Mouse (Mus musculus) gastrocnemius, postnatal 10 days (tissue): ENCODE results near the gene Clstn3. TPM values are rescaled to one million over a fixed set of nuclear protein-coding genes. Genes with fewer than 3 reads are reported as not detected.
"Not testable (repeated sequence)": the region's sequence is repeated elsewhere in the genome, so short reads cannot be mapped to it uniquely, and the experiment has no call there.

Experiments
- DNase-seq: peaks from one replicate; pipeline ENCODE4 v3.0.0; 2021; ENCODE audit warnings: mixed read lengths
- long read RNA-seq, 2 experiments: library from polyadenylated mRNA; stranded (forward); transcript quantifications; one replicate each; pipeline ENCODE4 v2.0.0; 2021
- total RNA-seq, 2 experiments: library from RNA; stranded (reverse); gene quantifications; 2 replicates each; pipeline ENCODE4 v1.2.3; 2021

Clstn3 gene
- 1 to 10 TPM; 1.5 to 1.8 TPM for total RNA-seq
- long read RNA-seq, experiment 1, partial matches to known transcripts: 1 of 1 reads
- long read RNA-seq, experiment 1, other reads (novel, unspliced or antisense): 0 of 1 reads
- long read RNA-seq, experiment 2, full-length matches to known transcripts: 1 of 1 reads
- long read RNA-seq, experiment 2, partial matches to known transcripts: 0 of 1 reads
- long read RNA-seq, experiment 2, other reads (novel, unspliced or antisense): 0 of 1 reads

DNA sequence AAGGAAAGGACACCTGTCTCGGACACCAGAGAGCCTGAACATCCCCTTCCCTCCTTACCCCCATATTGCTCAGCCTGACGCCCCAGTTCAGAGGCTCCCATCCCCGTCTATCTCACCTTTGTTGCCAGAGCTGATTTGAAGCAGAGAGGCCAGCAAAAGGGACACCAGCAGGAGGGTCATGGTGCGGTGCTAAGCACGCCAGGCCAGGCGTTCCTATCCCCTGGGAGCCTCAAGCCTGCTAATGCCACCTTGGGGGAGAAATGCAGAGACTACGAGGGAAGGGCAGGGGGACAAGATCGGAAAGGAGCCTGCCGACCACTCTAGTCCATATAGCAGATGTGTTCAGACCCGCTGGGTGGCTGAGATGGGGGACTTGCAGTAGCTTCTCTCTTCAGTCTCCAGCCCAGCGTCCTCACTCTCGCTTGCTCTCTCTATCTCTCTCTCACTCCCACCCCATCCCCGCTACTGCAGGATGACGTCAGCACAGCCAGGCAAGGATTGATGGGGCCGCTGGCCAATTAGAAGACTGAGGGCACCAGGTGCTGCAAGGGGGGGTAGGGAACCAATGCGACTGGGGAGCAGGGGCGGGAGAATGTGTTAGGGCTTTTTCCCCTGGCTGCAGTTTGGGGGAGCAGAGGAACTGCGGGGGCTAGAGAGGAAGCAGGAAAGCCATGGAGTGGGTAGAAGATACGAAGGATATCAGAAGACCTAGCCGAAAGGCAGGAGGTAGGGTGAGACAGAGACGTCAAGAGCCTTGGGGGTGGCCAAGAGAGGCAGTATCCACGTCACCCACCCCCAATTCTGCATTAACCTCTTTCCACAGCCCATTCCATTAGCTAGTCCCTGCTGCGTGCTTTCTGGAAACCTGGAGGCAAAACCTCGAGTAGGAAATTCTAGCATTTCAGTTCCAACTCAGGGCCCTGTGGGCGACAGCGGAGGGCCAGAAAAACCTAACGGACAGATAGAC, at the start of gene Clstn3:
Clstn3 (minus strand) TSS at position 490 of the 967 bp plus-strand sequence.
- DNase-seq: peak; percentile 65

DNA sequence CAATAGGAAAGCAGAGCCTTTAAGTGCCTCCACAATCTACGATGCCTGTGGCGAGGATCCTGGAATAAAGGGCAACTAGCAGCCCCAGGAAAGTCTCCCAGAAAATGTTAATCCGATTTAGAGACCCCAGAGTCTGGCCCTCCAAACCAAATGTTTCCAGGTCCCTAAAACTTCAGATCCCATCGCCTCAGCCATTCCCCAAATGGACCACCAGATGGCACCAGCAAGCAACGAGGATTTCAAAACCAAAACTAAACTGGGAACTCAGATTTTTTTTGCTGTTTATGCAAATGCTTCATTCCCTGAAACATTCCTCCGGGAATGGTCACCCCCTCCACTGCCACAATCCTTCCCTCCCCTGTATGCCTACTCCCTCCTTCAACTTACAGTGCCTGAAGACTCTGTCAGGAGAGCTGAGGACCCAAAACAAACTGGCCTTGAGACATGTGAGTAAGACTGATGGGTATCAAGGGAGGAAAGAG, 47.8 kb upstream of the Clstn3 start, which contains the start of gene C1ra:
C1ra (plus strand) TSS at position 51 of the 482 bp plus-strand sequence.
- peak; percentile 64 for DNase-seq

- DNase-seq: no peak
Measured at GRCm38 (mm10) chr6:124511936-124512335, 47.3 kb upstream of the Clstn3 start.

DNA sequence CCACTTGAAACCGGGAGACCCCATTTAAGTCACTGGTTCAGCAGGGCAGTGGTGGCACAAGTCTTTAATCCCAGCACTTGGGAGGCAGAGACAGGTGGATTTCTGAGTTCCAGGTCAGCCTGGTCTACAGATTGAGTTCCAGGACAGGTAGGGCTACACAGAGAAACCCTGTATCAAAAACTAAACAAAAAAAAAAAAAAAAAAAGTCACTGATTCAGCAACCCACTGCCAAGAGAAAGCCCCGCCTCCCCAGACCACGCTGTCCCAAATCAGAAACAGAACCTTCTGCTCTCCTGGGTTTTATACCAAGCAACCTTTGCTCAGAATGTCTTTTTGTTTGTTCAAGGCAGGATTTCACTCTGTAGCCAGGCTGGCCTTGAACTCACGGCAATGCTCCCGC, 44.6 kb upstream of the Clstn3 start:
- not testable (repeated sequence) for DNase-seq

GRCm38 (mm10) chr6:124508292-124508691, 43.7 kb upstream of the Clstn3 start:
- DNase-seq: no peak

DNA sequence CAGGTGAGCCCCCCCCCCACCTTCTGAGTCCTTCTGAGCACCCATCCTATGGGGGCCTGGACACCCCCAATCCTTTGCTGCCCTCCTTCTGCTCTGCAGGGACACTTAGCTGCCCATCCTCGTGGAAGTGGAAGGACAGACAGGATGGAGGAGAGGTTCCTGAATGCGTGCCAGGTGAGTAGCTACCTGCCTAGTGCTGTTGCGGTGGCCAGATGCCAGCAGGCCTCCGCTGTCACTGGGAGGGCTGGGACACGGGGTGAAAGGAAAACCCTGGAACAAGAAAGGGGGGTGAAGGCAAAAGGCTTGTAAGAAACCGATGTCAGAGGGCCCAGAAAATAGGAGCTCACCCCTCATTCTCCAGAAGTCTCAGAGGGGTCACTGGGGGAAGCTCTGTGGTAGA, 42.4 kb upstream of the Clstn3 start:
- no peak for DNase-seq

DNA sequence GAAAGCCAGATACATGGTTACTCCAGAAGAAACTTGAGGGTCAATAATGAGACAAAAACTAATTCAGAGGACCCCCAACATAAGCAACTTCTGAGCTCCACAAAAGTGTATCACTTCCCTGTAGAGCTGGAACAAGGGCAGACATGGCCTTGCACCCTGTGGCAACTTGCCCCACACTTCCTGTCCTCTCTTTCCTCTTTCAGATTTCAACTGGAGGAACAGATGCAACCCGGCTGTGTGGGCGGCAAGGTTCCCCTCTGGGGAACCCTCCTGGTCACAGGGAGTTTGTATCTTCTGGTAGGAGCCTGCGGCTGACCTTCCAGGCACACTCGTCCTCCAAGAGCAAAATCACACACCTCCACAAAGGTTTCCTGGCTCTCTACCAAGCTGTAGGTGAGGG, 40.4 kb upstream of the Clstn3 start:
- DNase-seq: no peak

DNA sequence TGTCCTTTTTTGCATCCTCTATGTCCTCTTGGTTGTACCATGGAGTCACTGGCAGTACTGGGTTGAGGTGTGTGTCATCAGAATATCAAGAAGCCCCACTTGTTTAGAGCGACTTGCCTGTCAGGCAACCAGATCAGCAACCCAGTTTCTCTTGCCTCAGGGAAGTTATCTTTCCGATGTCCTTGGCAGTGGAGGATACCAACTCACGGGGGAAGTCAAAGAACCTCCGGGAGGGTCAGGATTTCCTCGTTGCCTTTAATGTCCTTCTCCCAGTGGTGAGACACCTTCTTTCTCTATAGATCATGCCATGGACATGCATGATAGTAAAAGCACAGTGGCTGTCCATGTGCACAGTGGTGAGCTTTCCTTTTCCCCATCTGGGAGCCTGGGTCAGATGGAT, 37.4 kb upstream of the Clstn3 start:
- DNase-seq: no peak

GRCm38 (mm10) chr6:124501473-124501872, 36.9 kb upstream of the Clstn3 start:
- no peak for DNase-seq

DNA sequence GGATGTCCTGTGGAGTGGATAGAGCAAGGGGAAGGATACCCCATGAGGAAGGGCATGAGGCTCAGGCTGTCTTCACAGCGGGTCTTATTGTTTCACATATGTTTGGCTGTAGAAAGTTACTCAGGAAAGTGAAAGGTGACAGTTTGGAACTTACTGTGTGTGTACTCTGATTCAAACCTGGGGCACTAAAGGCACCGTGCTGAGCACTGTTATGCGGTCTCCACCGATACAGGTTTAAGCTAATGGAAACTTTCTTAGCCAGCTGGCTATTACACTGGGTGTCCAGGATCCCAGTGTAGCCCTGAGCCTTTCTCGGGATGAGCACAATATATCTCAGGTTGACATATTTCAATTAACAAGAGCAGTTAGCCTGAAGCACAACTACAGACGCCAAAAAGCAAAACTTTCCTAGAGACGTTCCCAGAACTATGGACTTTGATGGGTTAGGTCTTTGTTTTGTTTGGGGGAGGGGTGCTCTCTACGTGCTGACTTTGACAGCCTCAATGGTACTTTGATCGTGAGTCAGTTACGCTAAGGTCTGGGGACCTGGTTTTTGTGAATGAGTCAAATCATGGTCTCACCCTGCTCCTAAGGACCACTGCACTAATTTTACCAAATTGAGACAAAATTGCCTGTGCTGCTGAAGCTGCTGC, 35.4 kb upstream of the Clstn3 start:
- DNase-seq: no peak

GRCm38 (mm10) chr6:124496054-124496453, 31.5 kb upstream of the Clstn3 start:
- DNase-seq: no peak

GRCm38 (mm10) chr6:124493886-124494285, 29.3 kb upstream of the Clstn3 start:
- DNase-seq: peak; percentile 35

GRCm38 (mm10) chr6:124492842-124493561, 28.4 kb upstream of the Clstn3 start, which contains the start of gene C1rl:
TSS of gene C1rl (plus strand) at chr6:124493113.
- DNase-seq: peak; percentile 68

GRCm38 (mm10) chr6:124491427-124491826, 26.8 kb upstream of the Clstn3 start:
- no peak for DNase-seq

- no peak for DNase-seq
Measured at GRCm38 (mm10) chr6:124488952-124489351, 24.4 kb upstream of the Clstn3 start.

- DNase-seq: no peak
Measured at GRCm38 (mm10) chr6:124487509-124487908, 22.9 kb upstream of the Clstn3 start.

GRCm38 (mm10) chr6:124485414-124486144, 21.0 kb upstream of the Clstn3 start:
- DNase-seq: no peak

GRCm38 (mm10) chr6:124484851-124485250, 20.3 kb upstream of the Clstn3 start:
- DNase-seq: no peak

- not testable (repeated sequence) for DNase-seq
Measured at GRCm38 (mm10) chr6:124483831-124484230, 19.2 kb upstream of the Clstn3 start.

GRCm38 (mm10) chr6:124481571-124481970, 17.0 kb upstream of the Clstn3 start:
- DNase-seq: peak; percentile 60

DNA sequence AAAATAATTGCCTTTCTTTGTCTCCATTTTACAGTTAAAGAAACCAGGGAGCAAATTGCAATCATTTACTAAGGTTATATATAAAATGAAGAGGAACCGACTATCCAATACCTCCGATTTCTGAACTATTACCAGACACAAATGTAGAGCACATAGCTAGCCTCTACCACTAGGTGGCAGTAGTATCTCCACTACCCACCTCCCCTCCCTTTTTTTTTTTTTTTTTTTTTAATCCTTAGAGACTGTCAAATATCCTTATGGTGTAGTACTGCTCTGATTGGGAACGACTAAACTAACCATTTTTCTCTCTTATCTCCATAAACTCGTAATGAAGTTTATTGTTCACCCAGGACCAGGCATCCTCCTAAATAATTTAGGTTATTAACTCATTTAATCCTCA, 15.7 kb upstream of the Clstn3 start:
- DNase-seq: no peak
